Mouse (Mus musculus) kidney, adult 8-10 months (tissue): ENCODE data around the gene Limch1.
A peak's percentile ranks its signal among the peaks of the same experiment; 100 is the strongest.

ENCODE experiments used
- DNase-seq, 2 experiments: peaks; one replicate each; pipeline ENCODE4 v3.0.0; 2022

Limch1 gene

GRCm38 (mm10) chr5:66836892-66837291 is 91.3 kb downstream of the Limch1 start:
- DNase-seq: no peak

- no peak for DNase-seq
Measured at GRCm38 (mm10) chr5:66841971-66842370, 96.3 kb downstream of the Limch1 start.

GRCm38 (mm10) chr5:66842776-66843175 is 97.1 kb downstream of the Limch1 start:
- no peak for DNase-seq

GRCm38 (mm10) chr5:66848136-66848535 is 102.5 kb downstream of the Limch1 start:
- DNase-seq: peak; percentile 30 to 35

GRCm38 (mm10) chr5:66849148-66849547 is 103.5 kb downstream of the Limch1 start:
- DNase-seq: peak; percentile 34 to 50

- no peak for DNase-seq
Measured at GRCm38 (mm10) chr5:66850721-66851251, 105.2 kb downstream of the Limch1 start.

GRCm38 (mm10) chr5:66851708-66852107 is 106.1 kb downstream of the Limch1 start:
- DNase-seq: no peak

- no peak for DNase-seq
Measured at GRCm38 (mm10) chr5:66854263-66854662, 108.6 kb downstream of the Limch1 start.

- peak; percentile 34 to 36 for DNase-seq
Measured at GRCm38 (mm10) chr5:66855358-66856107, 109.9 kb downstream of the Limch1 start.

- DNase-seq: no peak
Measured at GRCm38 (mm10) chr5:66859506-66859905, 113.9 kb downstream of the Limch1 start.

GRCm38 (mm10) chr5:66861232-66862035 is 115.8 kb downstream of the Limch1 start:
- DNase-seq: no peak

GRCm38 (mm10) chr5:66862151-66862550 is 116.5 kb downstream of the Limch1 start:
- no peak for DNase-seq

GRCm38 (mm10) chr5:66865229-66865628 is 119.6 kb downstream of the Limch1 start:
- no peak for DNase-seq

GRCm38 (mm10) chr5:66866019-66866418 is 120.4 kb downstream of the Limch1 start:
- DNase-seq: peak; percentile 43 to 65

GRCm38 (mm10) chr5:66869545-66869944 is 123.9 kb downstream of the Limch1 start:
- DNase-seq: no peak

GRCm38 (mm10) chr5:66871521-66872050 is 126.0 kb downstream of the Limch1 start:
- no peak for DNase-seq

GRCm38 (mm10) chr5:66872053-66872452 is 126.4 kb downstream of the Limch1 start:
- DNase-seq: no peak

GRCm38 (mm10) chr5:66872681-66873080 is 127.1 kb downstream of the Limch1 start:
- no peak for DNase-seq

GRCm38 (mm10) chr5:66876018-66876805 is 130.6 kb downstream of the Limch1 start:
- DNase-seq: no peak

- no peak for DNase-seq
Measured at GRCm38 (mm10) chr5:66877066-66877465, 131.4 kb downstream of the Limch1 start.

- DNase-seq: no peak
Measured at GRCm38 (mm10) chr5:66881901-66882341, 136.3 kb downstream of the Limch1 start.

- no peak for DNase-seq
Measured at GRCm38 (mm10) chr5:66882718-66883117, 137.1 kb downstream of the Limch1 start.

- DNase-seq: no peak
Measured at GRCm38 (mm10) chr5:66884505-66884904, 138.9 kb downstream of the Limch1 start.
